Mouse (Mus musculus) heart, postnatal 4 days (tissue): ENCODE measurements around the gene Map3k6. TPM values are rescaled to one million over a fixed set of nuclear protein-coding genes. Genes with fewer than 3 reads are reported as not detected.

Experiments
- DNase-seq: peaks from one replicate; pipeline ENCODE4 v3.0.0; 2021
- total RNA-seq, 2 experiments: library from RNA; stranded (reverse); gene quantifications; 2 replicates each; pipeline ENCODE4 v1.2.3; 2021

Map3k6 gene
- total RNA-seq, 2 experiments from 2014 or later, result 6.3 to 6.8 TPM

- DNase-seq, result peak; percentile 78
These were observed 23.0 kb upstream of the Map3k6 start for GRCm38 (mm10) chr4:133217641-133218040.

- no peak for DNase-seq
These were observed 21.9 kb upstream of the Map3k6 start for GRCm38 (mm10) chr4:133218745-133219144.

GRCm38 (mm10) chr4:133220656-133221055 lies 20.0 kb upstream of the Map3k6 start:
- no peak for DNase-seq

- no peak for DNase-seq
These were observed 18.9 kb upstream of the Map3k6 start for GRCm38 (mm10) chr4:133221701-133222100.

GRCm38 (mm10) chr4:133223875-133224274 lies 16.7 kb upstream of the Map3k6 start:
- DNase-seq, result no peak

- DNase-seq, result no peak
These were observed 14.5 kb upstream of the Map3k6 start for GRCm38 (mm10) chr4:133226073-133226472.

- no peak for DNase-seq
These were observed 13.0 kb upstream of the Map3k6 start for GRCm38 (mm10) chr4:133227636-133228035.

GRCm38 (mm10) chr4:133229582-133229981 lies 11.0 kb upstream of the Map3k6 start:
- no peak for DNase-seq

GRCm38 (mm10) chr4:133233285-133233976 lies 7.2 kb upstream of the Map3k6 start:
- DNase-seq, result peak; percentile 50

- no peak for DNase-seq
These were observed 5.8 kb upstream of the Map3k6 start for GRCm38 (mm10) chr4:133234771-133235170.

GRCm38 (mm10) chr4:133235415-133235814 lies 5.2 kb upstream of the Map3k6 start:
- no peak for DNase-seq

- DNase-seq, result no peak
These were observed 2.7 kb upstream of the Map3k6 start for GRCm38 (mm10) chr4:133237911-133238310.

GRCm38 (mm10) chr4:133240934-133241908 lies 603 bp downstream of the Map3k6 start:
- DNase-seq, result peak; percentile 93

- DNase-seq, result no peak
These were observed 1.3 kb downstream of the Map3k6 start for GRCm38 (mm10) chr4:133241910-133242309.

- no peak for DNase-seq
These were observed 2.1 kb downstream of the Map3k6 start for GRCm38 (mm10) chr4:133242710-133243109.

GRCm38 (mm10) chr4:133243538-133243937 lies 2.9 kb downstream of the Map3k6 start:
- DNase-seq, result no peak

- no peak for DNase-seq
These were observed 3.7 kb downstream of the Map3k6 start for GRCm38 (mm10) chr4:133244289-133244688.

GRCm38 (mm10) chr4:133247072-133247471 lies 6.5 kb downstream of the Map3k6 start:
- peak; percentile 62 for DNase-seq

- DNase-seq, result no peak
These were observed 7.3 kb downstream of the Map3k6 start for GRCm38 (mm10) chr4:133247806-133248449.

GRCm38 (mm10) chr4:133250609-133251008 lies 10.0 kb downstream of the Map3k6 start:
- DNase-seq, result peak; percentile 91

- DNase-seq, result peak; percentile 29
These were observed 10.6 kb downstream of the Map3k6 start for GRCm38 (mm10) chr4:133251214-133251613.

GRCm38 (mm10) chr4:133252089-133252488 lies 11.5 kb downstream of the Map3k6 start:
- no peak for DNase-seq

- DNase-seq, result no peak
These were observed 12.8 kb downstream of the Map3k6 start for GRCm38 (mm10) chr4:133253412-133253811.
